Mouse (Mus musculus) mesoderm, embryonic 11.5 days (tissue): ENCODE measurements at regions not wholly inside any gene's neighbourhood (a gene's known extent, or its start where the extent isn't known, plus 50 kb on each side); places are given as distances from the start of the nearest gene placed in this dataset.

Experiments
- DNase-seq: peaks from one replicate; pipeline ENCODE4 v3.0.0-alpha.2; 2012; ENCODE audit warnings: low read depth, low spot score

- DNase-seq = peak; percentile 51
Observed at GRCm38 (mm10) chr15:93789762-93790161, 194.1 kb upstream of the Prickle1 start.

DNA sequence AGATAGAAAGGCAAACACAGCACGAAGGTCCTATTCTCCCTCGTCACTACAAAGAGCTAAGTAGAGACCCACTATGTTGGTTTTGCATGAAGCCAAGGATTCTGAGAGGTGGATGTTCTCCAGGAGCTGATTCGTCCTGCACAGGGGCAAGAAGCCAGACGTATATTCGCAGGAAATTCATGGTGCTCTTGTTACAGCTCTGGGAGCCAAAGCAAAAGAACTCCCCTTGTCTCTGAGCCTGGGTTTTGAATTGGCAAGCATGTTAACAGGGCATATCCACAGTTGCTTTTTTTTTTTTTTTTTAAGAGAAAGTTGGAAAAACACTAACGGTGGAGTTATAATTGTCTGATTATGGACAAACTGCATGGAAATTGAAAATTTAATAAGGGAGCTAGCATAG is 191.7 kb upstream of the Prickle1 start:
- no peak for DNase-seq

DNA sequence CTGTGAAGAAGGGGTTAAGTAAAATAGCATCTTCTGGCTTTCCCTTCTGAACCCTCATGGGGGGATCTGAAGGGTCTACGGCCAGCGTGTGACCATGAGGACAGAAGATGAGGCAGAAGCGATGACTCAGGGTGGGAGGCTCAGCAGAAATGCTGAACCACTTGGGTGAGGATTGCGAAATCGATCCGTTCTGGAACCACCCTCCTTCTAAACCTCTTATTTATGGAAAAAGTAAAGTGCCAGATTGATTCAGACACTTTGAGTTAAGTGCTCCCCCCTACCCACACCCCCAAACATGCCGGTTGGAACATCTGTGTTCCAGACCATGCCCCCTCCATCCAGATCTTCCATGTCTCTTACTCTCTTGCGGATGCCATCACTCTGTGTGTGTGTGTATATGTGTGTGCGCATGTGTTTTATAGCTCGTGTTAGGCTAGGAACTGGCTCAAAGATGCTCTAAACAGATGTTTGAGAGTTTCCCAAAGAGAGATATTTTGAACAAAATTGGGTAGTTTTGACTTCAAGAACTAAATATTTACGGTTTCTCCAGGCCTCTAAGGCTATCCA is 190.2 kb upstream of the Prickle1 start:
- DNase-seq = no peak

DNA sequence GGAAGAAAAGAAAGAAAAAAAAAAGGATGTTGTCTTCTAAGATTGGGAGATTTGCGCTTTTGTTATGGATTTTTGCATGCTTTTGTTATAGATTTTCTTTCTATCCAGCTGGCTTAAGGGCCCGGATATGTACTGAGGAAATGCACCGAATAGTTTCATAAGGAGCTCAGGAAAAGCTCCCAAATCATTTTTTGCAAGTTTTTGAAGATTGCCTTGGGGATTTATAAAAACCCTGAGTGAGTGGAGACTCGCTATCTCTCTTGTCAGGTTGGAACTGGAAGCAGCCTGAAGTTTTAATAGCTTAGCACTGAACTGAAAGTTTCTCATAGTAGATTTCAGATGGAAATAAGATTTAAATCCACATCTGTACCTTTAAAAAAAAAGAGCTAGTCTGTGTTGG is 188.0 kb upstream of the Prickle1 start:
- DNase-seq = no peak

GRCm38 (mm10) chr15:93775199-93775745 is 179.6 kb upstream of the Prickle1 start:
- DNase-seq = no peak

DNA sequence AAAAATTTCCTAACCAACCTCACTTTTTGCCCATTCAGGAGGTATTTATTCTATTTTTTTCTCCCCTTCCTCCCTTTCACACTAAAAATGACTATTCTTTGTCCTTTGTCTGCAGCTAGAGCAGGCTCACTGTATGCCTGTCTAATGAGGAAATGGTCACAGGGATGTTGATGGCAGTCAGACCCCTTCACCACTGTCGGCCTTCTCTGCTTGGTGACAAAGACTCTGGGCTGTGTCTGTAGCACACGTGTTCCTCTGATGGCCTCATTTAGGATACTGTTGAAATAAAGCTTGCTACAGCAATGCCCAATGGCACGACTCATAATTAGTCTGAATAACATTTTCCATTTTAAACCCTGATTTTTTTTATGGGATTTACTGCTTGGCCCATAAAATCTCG is 178.6 kb upstream of the Prickle1 start:
- DNase-seq = no peak

DNA sequence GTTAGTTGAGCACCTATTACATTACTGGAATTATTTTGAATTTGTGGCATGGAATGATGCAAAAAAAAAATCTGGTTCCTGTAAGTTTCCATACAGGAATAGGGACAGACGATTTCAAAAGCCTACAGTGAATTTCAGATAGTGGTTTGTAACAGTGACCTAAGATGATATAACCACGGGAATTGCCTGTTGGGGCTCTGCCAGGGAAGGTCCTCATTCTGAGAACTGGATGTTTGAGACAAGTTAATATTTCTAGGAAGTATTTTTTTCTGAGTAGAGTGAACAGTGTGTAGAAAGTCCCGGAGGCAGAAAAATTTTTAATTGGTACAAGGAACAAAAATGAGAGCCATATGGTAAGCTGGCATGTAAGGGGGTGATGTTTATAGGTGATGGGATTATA is 171.3 kb upstream of the Prickle1 start:
- DNase-seq = no peak

DNA sequence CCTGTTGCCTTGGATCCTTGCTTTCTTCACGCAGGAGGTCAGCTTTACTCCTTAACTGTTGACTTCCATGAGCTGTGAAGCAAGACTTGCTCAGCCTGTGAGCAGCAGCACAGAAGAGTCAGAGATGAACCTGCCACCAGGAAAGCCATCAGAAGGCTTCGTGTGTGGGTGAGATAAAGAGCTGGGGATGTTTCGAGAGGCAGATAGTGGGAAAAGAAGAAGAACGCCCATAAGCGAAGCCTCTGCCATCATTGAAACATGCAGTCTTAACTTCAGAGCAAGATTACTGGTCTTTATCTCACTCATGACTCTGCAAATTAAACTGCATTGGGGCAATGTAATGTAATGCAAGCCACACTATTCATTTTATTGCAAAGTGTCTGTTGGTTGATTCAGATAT is 167.4 kb upstream of the Prickle1 start:
- DNase-seq = no peak

DNA sequence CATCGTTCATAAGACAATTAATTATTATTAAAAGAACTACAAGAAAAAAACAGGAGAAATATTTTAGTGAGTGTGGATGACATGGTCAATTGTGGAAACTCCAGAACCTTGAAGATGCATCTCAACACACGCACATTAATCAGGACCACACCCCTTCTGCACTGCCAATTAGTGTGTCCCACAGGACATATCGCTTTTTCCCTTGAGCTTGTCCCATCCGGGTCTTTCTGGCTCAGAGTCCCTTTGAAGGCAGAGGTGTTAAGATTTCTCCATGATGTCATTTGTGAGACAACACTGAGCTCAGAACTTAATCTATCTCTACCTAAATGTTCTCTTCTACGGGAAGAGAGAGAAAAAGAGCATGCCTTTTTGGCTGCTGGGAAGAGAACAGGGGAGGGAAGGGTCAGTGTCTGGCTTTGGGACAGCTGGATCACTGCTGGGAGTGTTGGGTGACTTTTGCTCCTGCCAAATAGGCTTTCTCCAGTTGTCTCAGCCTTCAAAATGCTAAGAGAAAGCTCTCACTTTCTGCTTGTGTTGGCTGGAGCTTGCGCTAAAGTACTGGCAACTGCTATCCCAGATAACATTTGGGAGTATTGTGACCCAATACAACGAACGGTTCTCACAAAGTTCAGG is 162.6 kb upstream of the Prickle1 start:
- DNase-seq = no peak

- no peak for DNase-seq
Observed at GRCm38 (mm10) chr15:93755989-93756388, 160.3 kb upstream of the Prickle1 start.

DNA sequence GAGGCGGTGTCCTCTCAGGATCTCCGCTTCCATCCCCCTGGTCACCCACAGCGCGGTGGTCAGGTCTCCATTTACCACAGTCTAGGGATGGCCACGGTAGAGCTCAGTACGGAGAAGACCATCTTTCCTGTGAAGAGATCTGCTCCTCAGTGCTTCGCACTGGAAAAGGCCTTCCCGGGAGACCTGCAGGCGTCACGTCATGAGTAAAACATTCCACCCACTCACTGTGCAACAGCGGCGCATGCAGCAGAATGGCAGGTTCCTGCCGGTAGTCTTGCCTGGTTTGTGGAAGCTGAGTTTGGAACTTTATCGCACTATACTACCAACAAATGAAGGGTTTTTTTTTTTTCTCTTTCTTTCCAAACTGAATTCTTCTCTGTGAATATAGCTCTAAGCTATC is 156.1 kb upstream of the Prickle1 start:
- no peak for DNase-seq

DNA sequence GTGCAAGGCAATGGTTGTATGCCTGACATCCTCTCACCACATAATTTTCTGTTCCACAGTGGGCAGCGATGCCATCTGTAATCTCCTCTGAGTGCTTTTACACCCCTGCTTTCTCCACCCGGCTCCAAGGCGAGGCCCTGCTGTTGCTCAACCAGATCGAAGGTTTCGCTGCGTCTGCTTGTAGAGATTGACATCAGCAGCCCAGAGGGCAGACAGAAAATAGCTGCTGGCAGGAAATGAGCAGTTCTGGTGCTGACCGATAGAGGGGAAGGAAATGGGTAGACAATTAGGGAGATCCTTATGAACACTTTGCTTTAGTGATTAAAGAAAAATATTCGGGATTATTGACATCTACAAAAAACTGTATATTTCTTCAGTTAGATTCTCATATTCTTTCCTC is 155.3 kb upstream of the Prickle1 start:
- DNase-seq = peak; percentile 30

- peak; percentile 53 for DNase-seq
Observed at GRCm38 (mm10) chr15:93744191-93744945, 148.7 kb upstream of the Prickle1 start.

DNA sequence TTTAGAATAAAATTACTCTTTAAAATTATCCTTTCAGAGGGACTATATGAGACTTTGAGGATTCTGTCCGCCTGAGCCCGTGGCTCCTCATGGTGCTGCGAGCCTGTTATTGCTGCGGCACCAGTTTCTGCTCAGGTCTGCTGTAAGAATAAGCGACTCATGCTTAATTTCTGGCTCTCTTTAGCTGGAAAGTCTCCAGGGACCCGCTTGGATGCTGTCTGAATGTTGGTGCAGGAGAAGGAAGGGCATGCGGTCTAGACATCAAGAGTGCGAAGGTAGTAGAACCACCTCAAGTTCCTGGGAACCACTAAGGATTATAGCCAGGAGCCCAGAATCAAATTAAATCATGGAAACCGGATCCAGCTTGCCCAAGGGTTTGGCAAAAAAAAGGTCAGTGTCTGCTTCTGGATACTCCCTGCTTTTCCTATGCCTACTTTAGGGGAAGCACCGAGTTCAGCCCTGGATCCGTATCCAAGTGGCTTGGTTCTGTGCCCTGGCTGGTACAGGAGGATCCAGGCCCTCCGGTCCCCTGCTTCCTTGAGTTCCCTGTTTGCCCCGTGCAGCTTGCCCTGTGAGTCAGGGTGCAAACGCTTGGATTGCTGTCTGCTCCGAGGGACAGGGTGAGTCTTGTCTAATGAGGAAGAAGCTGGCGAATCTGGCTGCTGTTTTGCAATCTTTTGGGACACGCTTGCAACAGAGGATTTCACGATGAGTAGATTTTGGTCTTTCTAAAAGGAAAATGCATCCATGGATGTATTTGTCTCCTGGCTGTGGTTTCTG is 138.2 kb upstream of the Prickle1 start:
- no peak for DNase-seq

- no peak for DNase-seq
Observed at GRCm38 (mm10) chr15:93732825-93733224, 137.1 kb upstream of the Prickle1 start.

DNA sequence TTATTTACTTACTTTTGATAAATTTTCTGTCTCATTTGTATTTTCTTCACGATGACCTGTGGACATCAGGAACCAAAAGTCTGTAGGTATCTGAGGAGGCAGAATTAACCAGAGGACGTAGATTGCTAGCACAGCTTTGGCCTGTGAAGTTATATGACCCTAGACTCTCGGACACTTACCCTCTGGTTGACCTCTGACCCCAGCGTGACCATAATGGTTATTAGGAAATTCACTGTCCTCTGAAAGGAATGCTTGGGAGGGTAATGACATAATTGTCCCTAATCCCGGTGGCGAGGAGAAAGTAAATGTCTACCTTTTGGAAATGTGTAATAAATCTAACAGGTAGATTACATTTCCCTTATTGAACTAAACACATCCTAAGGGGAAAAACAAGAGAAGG is 135.5 kb upstream of the Prickle1 start:
- no peak for DNase-seq

- DNase-seq = no peak
Observed at GRCm38 (mm10) chr15:93715443-93715842, 119.8 kb upstream of the Prickle1 start.

DNA sequence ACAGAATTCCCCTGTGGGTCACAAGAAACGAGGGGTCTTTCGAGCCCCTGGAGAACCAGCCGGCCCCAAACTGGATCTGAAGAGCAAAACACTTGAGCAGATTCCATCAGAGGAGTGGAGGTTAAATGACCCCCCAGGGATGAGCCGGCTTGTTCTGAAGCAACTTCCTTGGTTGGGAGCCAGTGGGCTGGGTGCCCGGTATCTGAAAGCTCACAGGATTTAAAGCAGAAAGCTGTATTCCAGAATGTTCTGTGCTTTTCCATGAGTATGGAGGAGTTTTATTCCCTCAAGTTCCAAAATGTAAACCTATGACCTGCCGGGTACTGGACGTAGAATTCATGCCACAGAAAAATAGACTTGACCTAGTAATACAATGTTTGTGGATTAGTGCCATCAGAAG is 117.7 kb upstream of the Prickle1 start:
- DNase-seq = no peak

- DNase-seq = no peak
Observed at GRCm38 (mm10) chr15:93712594-93712993, 116.9 kb upstream of the Prickle1 start.

DNA sequence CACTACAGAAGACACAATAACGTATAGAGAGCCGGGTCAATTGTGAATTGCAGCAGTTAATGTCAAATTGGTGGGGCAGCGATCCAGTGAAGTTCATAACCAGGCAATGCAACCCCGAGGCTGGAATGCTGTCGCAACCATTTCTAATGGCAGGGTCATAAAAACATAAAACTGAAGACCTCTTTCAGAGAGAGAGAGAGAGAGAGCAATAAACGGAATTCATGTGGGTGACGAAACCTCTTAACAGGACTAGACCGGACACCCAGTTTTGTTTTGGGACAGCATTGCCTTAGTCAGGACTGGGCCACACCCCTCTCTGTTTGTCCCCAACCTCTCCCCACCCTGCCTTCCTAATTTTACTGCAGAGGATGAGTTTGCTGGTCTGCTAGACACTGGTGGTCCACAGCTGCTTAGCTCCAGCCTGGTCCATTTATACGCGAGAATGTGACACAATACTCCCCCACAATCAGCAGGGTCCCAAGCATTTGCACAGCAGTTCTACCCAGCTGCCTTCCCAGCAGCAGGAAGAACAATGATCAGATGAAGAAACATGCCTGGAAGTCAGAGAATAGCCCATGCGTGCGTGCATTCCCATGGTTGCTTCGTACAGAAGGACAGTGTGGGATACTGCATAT is 115.6 kb upstream of the Prickle1 start:
- DNase-seq = no peak

GRCm38 (mm10) chr15:93710493-93711149 is 114.9 kb upstream of the Prickle1 start:
- no peak for DNase-seq
